8 mouse cellular contexts compared by ENCODE assay signal in genomic region chr17:45731172-45731864, GRCm38 (mm10). TPM values are rescaled to one million over a fixed set of nuclear protein-coding genes. Genes with fewer than 3 reads are reported as not detected.
DNase-seq lines count a peak whose midpoint lies in the region; ATAC-seq lines count a peak whose summit lies in the region.

No protein-coding gene starts in this region.

- H3K4me2 ChIP-seq in embryonic facial prominence, embryonic 11.5 days (ENCODE audit: low read depth, low read length) = no peak overlapping the region

- no peak for ATAC-seq in embryonic facial prominence, embryonic 11.5 days (replicated peaks; ENCODE audit: insufficient number of reproducible peaks, low FRiP score, low TSS enrichment, low read depth)

- no peaks in the 10 kb centered on the region for H3K9me3 ChIP-seq in embryonic facial prominence, embryonic 11.5 days (replicated peaks; ENCODE audit: control insufficient read depth, low read length)

- H3K27me3 ChIP-seq in embryonic facial prominence, embryonic 11.5 days (ENCODE audit: control insufficient read depth, insufficient read depth, low read length) = no peaks in the 10 kb centered on the region

- WGBS in embryonic facial prominence, embryonic 11.5 days = 25% methylated on average over 9 of the region's 9 CpGs

- no peak overlapping the region; the same call in 1 of the 2 replicates for H3K9ac ChIP-seq in embryonic facial prominence, embryonic 11.5 days (replicated peaks; ENCODE audit: low read length)

- peaks cover 6% of the 10 kb centered on the region for H3K4me1 ChIP-seq in embryonic facial prominence, embryonic 11.5 days (ENCODE audit: control insufficient read depth, insufficient read depth, low read length)

- no peak overlapping the region for H3K4me3 ChIP-seq in embryonic facial prominence, embryonic 11.5 days (ENCODE audit: low read depth, low read length)

- H3K36me3 ChIP-seq in embryonic facial prominence, embryonic 11.5 days (replicated peaks; ENCODE audit: control insufficient read depth, insufficient read depth, low read depth, low read length) = no peaks in the 10 kb centered on the region

- DNase-seq in CD8-positive naive resting alpha-beta T cell, adult 2 months (ENCODE audit: low read depth in 2 of 2, low spot score in 2 of 2) = peak; percentile 77 to 85
- DNase-seq in adrenal gland, postnatal 25 days = peak; percentile 78
- peak; percentile 94 for DNase-seq in embryonic facial prominence, embryonic 11.5 days (ENCODE audit: low spot score)
- DNase-seq in heart, adult 8-10 months (ENCODE audit: low spot score) = peak; percentile 88
- DNase-seq in layer of hippocampus, adult 11-12 months (ENCODE audit: low spot score) = peak; percentile 93
- peak; percentile 91 for DNase-seq in lung, postnatal 14 days
- peak; percentile 84 for DNase-seq in retina, postnatal 7 days (ENCODE audit: low read depth, low spot score)
- peak; percentile 70 to 87 for DNase-seq in urinary bladder, adult 18-20 months (ENCODE audit: low spot score in 2 of 2)

- no peak overlapping the region for H3K27ac ChIP-seq in embryonic facial prominence, embryonic 11.5 days (replicated peaks; ENCODE audit: low read depth, low read length)

RNA-seq across cellular contexts. Expression of gene 1600014C23Rik, which starts 2.3 kb away (rescaled TPM):
- total RNA-seq in adrenal gland, postnatal 25 days (2021) = not detected in 2 replicates
- polyA plus RNA-seq in embryonic facial prominence, embryonic 11.5 days (2014; fragmentation: Nextera tagmentation; extraction: Ambion mirVana) = 0.61 TPM in 1 of 2 replicates, not detected in the other
- 1 to 10 TPM in 1 of 4 experiments, under 1 TPM in 3; 0.56 to 1.2 (median 0.94) TPM for total RNA-seq in heart, adult 8-10 months (2022)

RNA-seq across cellular contexts. Expression of gene Tmem63b, which starts 44.6 kb away (rescaled TPM):
- total RNA-seq in adrenal gland, postnatal 25 days (2021) = 51.6 TPM in 2 replicates
- polyA plus RNA-seq in embryonic facial prominence, embryonic 11.5 days (2014; fragmentation: Nextera tagmentation; extraction: Ambion mirVana) = 23.5 and 24.8 TPM in 2 replicates
- total RNA-seq in heart, adult 8-10 months (2022) = 10 to 100 TPM; 91.5 to 96.4 (median 93.2) TPM

RNA-seq across cellular contexts. Expression of gene Mrpl14, which starts 45.2 kb away (rescaled TPM):
- 101 and 124 TPM in 2 replicates for total RNA-seq in adrenal gland, postnatal 25 days (2021)
- 127 and 141 TPM in 2 replicates for polyA plus RNA-seq in embryonic facial prominence, embryonic 11.5 days (2014; fragmentation: Nextera tagmentation; extraction: Ambion mirVana)
- total RNA-seq in heart, adult 8-10 months (2022) = 100 to 1,000 TPM; 163 to 174 (median 168) TPM
